Mouse (Mus musculus): Measurements from ENCODE around the gene Dhx15. TPM values are rescaled to one million over a fixed set of nuclear protein-coding genes. Genes with fewer than 3 reads are reported as not detected.

Dhx15 gene
- polyA plus RNA-seq, 1 experiment from 2014 or later, result 97.6 TPM

DNA sequence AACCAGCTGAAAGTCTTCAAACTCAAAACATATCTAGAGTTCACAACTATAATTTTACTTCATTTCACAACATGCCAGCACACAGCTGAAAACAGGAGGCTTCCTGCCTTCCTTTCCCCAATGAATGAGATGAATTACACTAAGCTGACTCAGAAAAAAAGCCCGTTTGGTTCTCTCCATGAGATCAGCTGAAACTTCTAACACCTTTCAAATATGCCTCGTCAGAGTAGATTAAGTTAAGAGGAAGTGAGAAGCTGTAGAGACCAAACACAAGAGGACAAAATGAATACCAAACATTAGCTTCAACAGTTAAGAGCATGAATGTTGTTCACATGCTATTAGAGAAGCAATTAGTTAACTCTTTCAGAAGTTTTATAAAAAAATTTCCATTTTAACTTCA is 21.8 kb downstream of the Dhx15 start:
- Histone ChIP-seq H3K4me2 (ENCODE audit: low read length) (no peak overlapping the region), H3K9ac (ENCODE audit: low read depth, low read length) (no peak overlapping the region), H3K27me3 (replicated peaks; ENCODE audit: control insufficient read depth, insufficient read depth, low read length) (no peaks in the 10 kb centered on the region), H3K36me3 (ENCODE audit: control insufficient read depth, insufficient read depth, low read length) (peaks cover 13% of the 10 kb centered on the region; the same call in 1 of the 2 replicates), H3K27ac (ENCODE audit: low read depth, low read length) (no peak overlapping the region), H3K9me3 (ENCODE audit: control insufficient read depth, low read length) (no peaks in the 10 kb centered on the region), H3K4me1 (ENCODE audit: control insufficient read depth, insufficient read depth, low read depth, low read length) (no peaks in the 10 kb centered on the region), H3K4me3 (ENCODE audit: low read length) (no peak overlapping the region)
- WGBS, result 47% methylated on average over 2 of the region's 2 CpGs
- ATAC-seq, result no peak

DNA sequence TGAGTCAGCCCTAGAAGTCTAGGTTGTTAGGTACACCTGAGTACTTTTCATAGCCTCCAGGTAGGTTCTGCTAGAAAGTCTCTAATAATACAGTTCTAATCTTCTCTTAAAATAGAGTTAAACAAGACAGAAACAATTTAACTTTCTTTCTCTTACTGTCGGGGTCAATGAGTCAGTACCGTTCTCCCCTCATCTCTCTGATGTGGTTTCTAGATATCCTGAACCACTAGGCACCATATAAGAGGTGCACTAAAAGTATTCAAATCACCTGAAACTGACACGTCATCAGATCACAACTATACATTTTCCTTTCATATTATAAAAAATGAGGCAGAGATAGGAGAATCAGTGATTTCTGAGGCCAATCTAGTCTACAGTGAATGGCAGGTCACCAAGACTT is 41.2 kb downstream of the Dhx15 start:
- Histone ChIP-seq H3K27ac (ENCODE audit: low read depth, low read length) (no peak overlapping the region), H3K4me3 (ENCODE audit: low read length) (no peak overlapping the region), H3K4me2 (ENCODE audit: low read length) (no peak overlapping the region), H3K36me3 (ENCODE audit: control insufficient read depth, insufficient read depth, low read length) (0 out of 2 replicates have a peak, but pooled peaks cover 7% of the 10 kb centered on the region), H3K27me3 (replicated peaks; ENCODE audit: control insufficient read depth, insufficient read depth, low read length) (no peaks in the 10 kb centered on the region), H3K9ac (ENCODE audit: low read depth, low read length) (no peak overlapping the region), H3K4me1 (ENCODE audit: control insufficient read depth, insufficient read depth, low read depth, low read length) (no peaks in the 10 kb centered on the region), H3K9me3 (ENCODE audit: control insufficient read depth, low read length) (no peaks in the 10 kb centered on the region)
- ATAC-seq, result no peak
- WGBS, result 97% methylated on average over 3 of the region's 3 CpGs

DNA sequence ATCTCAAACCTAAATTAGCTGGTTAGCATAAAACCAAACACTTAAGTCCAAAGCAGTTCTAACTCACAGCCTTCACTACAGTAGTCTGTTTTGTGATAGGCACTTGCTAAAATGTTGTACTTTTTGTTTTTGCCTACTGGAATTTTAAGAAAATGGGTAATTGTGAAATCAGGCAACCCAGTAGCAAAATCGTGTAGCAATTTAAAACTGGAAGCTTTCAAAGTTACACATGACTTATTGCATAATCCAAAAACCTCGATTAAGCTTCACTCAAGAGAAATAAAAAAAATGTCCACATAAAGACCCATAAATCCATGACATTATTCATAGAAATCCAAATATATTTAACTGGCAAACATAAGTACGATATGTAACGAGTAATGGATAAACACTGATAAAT is 43.2 kb downstream of the Dhx15 start:
- H3K27me3 ChIP-seq (replicated peaks; ENCODE audit: control insufficient read depth, insufficient read depth, low read length), result no peaks in the 10 kb centered on the region
- H3K4me3 ChIP-seq (ENCODE audit: low read length), result no peak overlapping the region
- H3K4me2 ChIP-seq (ENCODE audit: low read length), result no peak overlapping the region
- no peak overlapping the region for H3K9ac ChIP-seq (ENCODE audit: low read depth, low read length)
- H3K36me3 ChIP-seq (ENCODE audit: control insufficient read depth, insufficient read depth, low read length), result peaks cover 7% of the 10 kb centered on the region
- H3K9me3 ChIP-seq (ENCODE audit: control insufficient read depth, low read length), result no peaks in the 10 kb centered on the region
- no peaks in the 10 kb centered on the region for H3K4me1 ChIP-seq (ENCODE audit: control insufficient read depth, insufficient read depth, low read depth, low read length)
- no peak overlapping the region for H3K27ac ChIP-seq (ENCODE audit: low read depth, low read length)
- 88% methylated on average over 4 of the region's 4 CpGs for WGBS
- ATAC-seq, result no peak

DNA sequence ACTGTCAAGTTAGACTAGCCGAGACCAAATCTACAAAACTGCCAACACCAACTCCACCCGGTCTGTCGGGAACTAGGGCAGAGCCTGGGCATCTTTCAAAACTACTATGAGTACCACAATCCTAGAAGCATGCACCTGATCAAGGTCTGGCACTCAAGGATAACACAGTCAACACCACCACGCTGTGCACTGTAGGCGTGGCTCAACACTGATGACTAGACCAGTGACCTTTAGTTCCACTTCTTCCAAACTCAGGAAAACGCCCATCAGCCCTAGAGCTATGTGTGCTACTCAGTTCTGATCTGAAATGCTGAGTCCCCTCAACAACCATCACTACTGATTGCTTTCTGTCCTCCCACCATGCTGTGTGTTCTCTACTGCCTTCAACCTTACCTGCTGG is 44.6 kb downstream of the Dhx15 start:
- H3K27ac ChIP-seq (ENCODE audit: low read depth, low read length), result no peak overlapping the region
- no peak for ATAC-seq
- WGBS, result 94% methylated on average over 6 of the region's 6 CpGs
- peaks cover 5% of the 10 kb centered on the region for H3K36me3 ChIP-seq (ENCODE audit: control insufficient read depth, insufficient read depth, low read length)
- H3K4me3 ChIP-seq (ENCODE audit: low read length), result no peak overlapping the region
- no peaks in the 10 kb centered on the region for H3K4me1 ChIP-seq (ENCODE audit: control insufficient read depth, insufficient read depth, low read depth, low read length)
- H3K27me3 ChIP-seq (replicated peaks; ENCODE audit: control insufficient read depth, insufficient read depth, low read length), result no peaks in the 10 kb centered on the region
- no peaks in the 10 kb centered on the region for H3K9me3 ChIP-seq (ENCODE audit: control insufficient read depth, low read length)
- no peak overlapping the region for H3K9ac ChIP-seq (ENCODE audit: low read depth, low read length)
- no peak overlapping the region for H3K4me2 ChIP-seq (ENCODE audit: low read length)

DNA sequence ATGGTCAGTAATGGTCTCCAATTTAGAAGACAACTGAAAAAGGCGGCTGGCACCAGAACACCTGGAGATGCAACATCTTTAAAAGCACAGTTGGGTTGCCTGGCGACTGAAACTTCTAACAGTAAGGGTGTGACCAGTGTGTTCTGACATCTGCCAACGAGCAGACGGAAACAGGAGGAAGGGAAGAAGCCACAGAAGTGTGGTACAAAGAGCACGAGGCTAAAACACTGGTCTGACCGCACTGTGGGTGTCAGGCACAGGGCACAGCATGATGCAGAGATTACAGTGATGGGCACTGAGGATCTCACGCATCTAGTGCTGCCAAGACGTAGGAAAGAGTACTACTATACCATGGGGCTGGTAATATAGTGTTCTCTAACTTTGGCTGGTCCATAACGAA is 48.4 kb downstream of the Dhx15 start:
- Histone ChIP-seq H3K4me3 (ENCODE audit: low read length) (no peak overlapping the region), H3K27ac (ENCODE audit: low read depth, low read length) (no peak overlapping the region), H3K27me3 (replicated peaks; ENCODE audit: control insufficient read depth, insufficient read depth, low read length) (no peaks in the 10 kb centered on the region), H3K9ac (ENCODE audit: low read depth, low read length) (no peak overlapping the region), H3K4me1 (ENCODE audit: control insufficient read depth, insufficient read depth, low read depth, low read length) (no peaks in the 10 kb centered on the region), H3K4me2 (ENCODE audit: low read length) (no peak overlapping the region), H3K9me3 (ENCODE audit: control insufficient read depth, low read length) (no peaks in the 10 kb centered on the region), H3K36me3 (ENCODE audit: control insufficient read depth, insufficient read depth, low read length) (peaks cover 5% of the 10 kb centered on the region)
- no peak for ATAC-seq
- 81% methylated on average over 9 of the region's 9 CpGs for WGBS

DNA sequence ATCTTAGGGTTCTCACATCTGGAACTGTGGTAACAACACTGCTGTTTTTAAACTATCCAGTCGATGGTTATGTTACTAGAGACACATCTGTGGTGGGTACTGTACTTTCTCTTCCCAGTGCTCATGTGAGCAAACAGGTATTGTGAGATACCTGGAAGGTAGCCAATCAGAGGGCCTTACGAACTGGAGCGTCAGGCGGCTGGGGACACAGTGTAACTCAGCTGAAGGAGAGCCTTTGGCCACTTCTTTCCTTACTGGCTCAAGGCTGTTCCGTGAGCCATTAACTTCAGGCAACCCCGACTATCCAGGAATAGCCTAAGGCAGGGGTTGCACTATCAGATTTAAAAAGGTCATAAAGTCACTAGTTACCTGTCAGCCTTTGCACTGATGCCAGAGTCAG is 51.5 kb downstream of the Dhx15 start:
- peaks cover 5% of the 10 kb centered on the region for H3K36me3 ChIP-seq (ENCODE audit: control insufficient read depth, insufficient read depth, low read length)
- H3K4me3 ChIP-seq (ENCODE audit: low read length), result no peak overlapping the region
- no peak overlapping the region for H3K27ac ChIP-seq (ENCODE audit: low read depth, low read length)
- no peaks in the 10 kb centered on the region for H3K27me3 ChIP-seq (replicated peaks; ENCODE audit: control insufficient read depth, insufficient read depth, low read length)
- WGBS, result 86% methylated on average over 6 of the region's 6 CpGs
- no peak for ATAC-seq
- no peaks in the 10 kb centered on the region for H3K9me3 ChIP-seq (ENCODE audit: control insufficient read depth, low read length)
- no peaks in the 10 kb centered on the region for H3K4me1 ChIP-seq (ENCODE audit: control insufficient read depth, insufficient read depth, low read depth, low read length)
- H3K9ac ChIP-seq (ENCODE audit: low read depth, low read length), result no peak overlapping the region
- no peak overlapping the region for H3K4me2 ChIP-seq (ENCODE audit: low read length)

DNA sequence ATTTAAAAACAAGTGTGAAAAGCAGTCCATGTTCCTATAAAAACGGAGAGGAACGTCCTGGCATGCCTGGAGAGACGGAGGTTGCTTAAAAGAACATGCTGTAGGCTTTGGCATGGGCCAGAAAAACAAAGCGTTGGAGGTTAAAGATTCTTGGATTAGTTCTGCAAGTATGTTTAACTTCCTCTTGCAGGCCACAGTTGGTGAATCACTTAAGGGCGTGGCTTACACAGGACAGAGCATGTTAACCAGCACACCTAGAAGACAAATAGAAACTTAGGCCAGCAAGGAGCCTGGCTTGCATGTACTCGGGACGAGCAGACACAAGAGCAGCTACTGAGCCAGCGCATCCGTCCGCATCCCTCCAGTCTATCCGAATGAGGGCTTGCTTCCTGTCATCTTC is 52.2 kb downstream of the Dhx15 start:
- no peak for ATAC-seq
- Histone ChIP-seq H3K27ac (ENCODE audit: low read depth, low read length) (no peak overlapping the region), H3K4me3 (ENCODE audit: low read length) (no peak overlapping the region), H3K4me2 (ENCODE audit: low read length) (no peak overlapping the region), H3K9ac (ENCODE audit: low read depth, low read length) (no peak overlapping the region), H3K36me3 (ENCODE audit: control insufficient read depth, insufficient read depth, low read length) (peaks cover 6% of the 10 kb centered on the region), H3K4me1 (ENCODE audit: control insufficient read depth, insufficient read depth, low read depth, low read length) (no peaks in the 10 kb centered on the region), H3K9me3 (ENCODE audit: control insufficient read depth, low read length) (no peaks in the 10 kb centered on the region), H3K27me3 (replicated peaks; ENCODE audit: control insufficient read depth, insufficient read depth, low read length) (no peaks in the 10 kb centered on the region)
- WGBS, result 89% methylated on average over 11 of the region's 11 CpGs

DNA sequence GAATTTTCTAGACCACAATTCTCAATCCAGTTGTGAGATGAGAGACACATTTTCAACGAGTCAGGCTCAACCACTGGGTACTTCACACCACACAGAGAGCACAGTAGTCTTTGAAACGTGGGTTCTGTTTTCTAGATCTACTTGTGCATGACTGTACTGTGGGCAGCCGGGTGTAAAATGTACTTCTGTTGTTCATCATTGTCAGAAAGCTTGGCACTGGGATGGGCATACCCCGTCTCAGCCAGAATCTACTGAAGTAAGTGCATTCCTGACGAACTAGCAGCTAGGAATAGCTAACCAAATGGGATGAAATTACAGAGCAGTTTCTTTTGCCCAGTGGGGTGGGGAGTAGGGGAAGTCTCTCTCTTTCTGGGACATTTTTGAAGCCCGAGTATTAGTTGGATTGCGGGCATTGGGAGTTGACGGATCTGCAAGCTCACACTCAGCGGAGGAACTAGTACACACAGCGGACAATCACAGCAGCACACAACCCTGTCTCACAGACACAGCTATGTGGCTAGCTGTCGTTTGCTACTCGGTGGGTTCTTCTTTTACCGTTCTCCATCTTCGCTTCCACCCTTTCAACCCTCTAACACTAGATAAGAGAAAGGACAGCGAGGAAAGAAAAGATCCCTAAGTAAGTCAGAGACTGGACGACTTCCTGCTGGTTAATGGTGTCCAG is 54.7 kb downstream of the Dhx15 start:
- H3K9ac ChIP-seq (ENCODE audit: low read depth, low read length), result no peak overlapping the region
- ATAC-seq, result no peak
- no peaks in the 10 kb centered on the region for H3K27me3 ChIP-seq (replicated peaks; ENCODE audit: control insufficient read depth, insufficient read depth, low read length)
- H3K4me1 ChIP-seq (ENCODE audit: control insufficient read depth, insufficient read depth, low read depth, low read length), result no peaks in the 10 kb centered on the region
- H3K4me3 ChIP-seq (ENCODE audit: low read length), result no peak overlapping the region
- H3K27ac ChIP-seq (ENCODE audit: low read depth, low read length), result no peak overlapping the region
- H3K36me3 ChIP-seq (ENCODE audit: control insufficient read depth, insufficient read depth, low read length), result peaks cover 3% of the 10 kb centered on the region; the same call in 1 of the 2 replicates
- H3K9me3 ChIP-seq (ENCODE audit: control insufficient read depth, low read length), result no peaks in the 10 kb centered on the region
- WGBS, result 83% methylated on average over 16 of the region's 16 CpGs
- H3K4me2 ChIP-seq (ENCODE audit: low read length), result no peak overlapping the region

DNA sequence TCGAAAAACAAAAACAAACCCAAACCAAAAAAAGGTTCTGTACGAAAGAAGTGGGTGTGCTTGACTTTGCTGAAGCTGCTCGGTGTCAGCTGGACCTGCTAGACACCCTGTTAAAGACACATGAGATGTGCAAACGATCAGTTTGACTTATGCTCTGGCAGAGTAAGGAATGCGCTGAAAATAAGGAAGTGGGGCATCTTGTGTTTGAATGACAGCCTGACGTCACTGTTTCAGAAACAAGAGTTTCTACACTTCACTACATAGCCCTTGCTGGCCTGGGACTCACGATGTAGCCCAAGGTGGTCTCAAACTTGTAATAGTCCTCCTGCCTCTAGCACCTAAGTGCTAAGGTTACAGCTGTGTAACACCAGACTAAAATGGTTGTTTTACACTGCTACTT is 57.5 kb downstream of the Dhx15 start:
- H3K27me3 ChIP-seq (replicated peaks; ENCODE audit: control insufficient read depth, insufficient read depth, low read length), result no peaks in the 10 kb centered on the region
- no peak overlapping the region for H3K27ac ChIP-seq (ENCODE audit: low read depth, low read length)
- whole genome bisulfite sequencing, result 97% methylated on average over 7 of the region's 7 CpGs
- no peak for ATAC-seq
- no peak overlapping the region for H3K4me2 ChIP-seq (ENCODE audit: low read length)
- no peak overlapping the region for H3K9ac ChIP-seq (ENCODE audit: low read depth, low read length)
- peaks cover 3% of the 10 kb centered on the region; the same call in 1 of the 2 replicates for H3K36me3 ChIP-seq (ENCODE audit: control insufficient read depth, insufficient read depth, low read length)
- no peaks in the 10 kb centered on the region for H3K9me3 ChIP-seq (ENCODE audit: control insufficient read depth, low read length)
- no peak overlapping the region for H3K4me3 ChIP-seq (ENCODE audit: low read length)
- H3K4me1 ChIP-seq (ENCODE audit: control insufficient read depth, insufficient read depth, low read depth, low read length), result no peaks in the 10 kb centered on the region
